8 mouse cellular contexts compared by ENCODE assay signal in genomic region chr14:52315283-52315780, GRCm38 (mm10). TPM values are rescaled to one million over a fixed set of nuclear protein-coding genes. Genes with fewer than 3 reads are reported as not detected.
DNase-seq lines count a peak whose midpoint lies in the region; ATAC-seq and TF ChIP-seq lines count a peak whose summit lies in the region.

No protein-coding gene starts in this region.

- no peak for TF ChIP-seq EP300 in heart, postnatal 0 days (IDR thresholded peaks at IDR 0.05; ENCODE audit: low read depth)

- H3K9ac ChIP-seq in heart, postnatal 0 days (replicated peaks; ENCODE audit: low read depth, low read length), result peak overlapping the region; percentile 67

- no peaks in the 10 kb centered on the region for H3K36me3 ChIP-seq in kidney, adult 2 months (ENCODE audit: control insufficient read depth, insufficient read depth, low read length)
- peaks cover 25% of the 10 kb centered on the region for H3K36me3 ChIP-seq in heart, postnatal 0 days (replicated peaks; ENCODE audit: control insufficient read depth, insufficient read depth, low read length)
- peaks cover 80% of the 10 kb centered on the region for H3K36me3 ChIP-seq in midbrain, embryonic 10.5 days

- no peaks in the 10 kb centered on the region for H3K27me3 ChIP-seq in kidney, adult 2 months (replicated peaks; ENCODE audit: control insufficient read depth, insufficient read depth, low read length)
- H3K27me3 ChIP-seq in heart, postnatal 0 days (ENCODE audit: control insufficient read depth, insufficient read depth, low read length), result no peaks in the 10 kb centered on the region
- no peaks in the 10 kb centered on the region for H3K27me3 ChIP-seq in midbrain, embryonic 10.5 days (ENCODE audit: low read depth, poor library complexity, severe bottlenecking)

- peak overlapping the region; percentile 85 for H3K4me3 ChIP-seq in kidney, adult 2 months (ENCODE audit: insufficient read depth, low read depth, low read length)
- peak overlapping the region; percentile 81 for H3K4me3 ChIP-seq in heart, postnatal 0 days (ENCODE audit: low read depth, low read length)
- peak overlapping the region; percentile 84 for H3K4me3 ChIP-seq in midbrain, embryonic 10.5 days

- no peak for DNase-seq in kidney, adult 2 months
- DNase-seq in kidney, postnatal 25 days, result no peak
- no peak for DNase-seq in heart, postnatal 0 days (ENCODE audit: low spot score)
- no peak for DNase-seq in midbrain, embryonic 10.5 days (ENCODE audit: low spot score)
- DNase-seq in frontal cortex, postnatal 10 days (ENCODE audit: low spot score in 2 of 2), result no peak
- no peak for DNase-seq in ovary, postnatal 36 days (ENCODE audit: low spot score)
- no peak for DNase-seq in right cerebral cortex, postnatal 36 days (ENCODE audit: low spot score in 2 of 2)

- ATAC-seq in activated CD4-positive, CD25-positive, alpha-beta regulatory T cell, adult 4 months, result peak; percentile 9
- ATAC-seq in heart, postnatal 0 days (ENCODE audit: insufficient read depth, low read depth), result no peak

- H3K9me3 ChIP-seq in heart, postnatal 0 days (replicated peaks; ENCODE audit: control insufficient read depth, low read length), result no peaks in the 10 kb centered on the region
- H3K9me3 ChIP-seq in midbrain, embryonic 10.5 days (replicated peaks), result peaks cover 6% of the 10 kb centered on the region; the same call in 1 of the 2 replicates

- no peak for TF ChIP-seq POLR2A in kidney, adult 2 months (IDR thresholded peaks at IDR 0.05; ENCODE audit: low read depth, low read length)

- H3K4me2 ChIP-seq in heart, postnatal 0 days (ENCODE audit: low read depth, low read length), result peak overlapping the region; percentile 92

- peaks cover 7% of the 10 kb centered on the region; the same call in 1 of the 2 replicates for H3K4me1 ChIP-seq in kidney, adult 2 months (ENCODE audit: control insufficient read depth, insufficient read depth, low read length)
- peaks cover 6% of the 10 kb centered on the region for H3K4me1 ChIP-seq in heart, postnatal 0 days (ENCODE audit: control insufficient read depth, insufficient read depth)
- peaks cover 63% of the 10 kb centered on the region for H3K4me1 ChIP-seq in midbrain, embryonic 10.5 days

- peak overlapping the region; percentile 47 for H3K27ac ChIP-seq in kidney, adult 2 months (ENCODE audit: insufficient read depth, low read depth, low read length)
- H3K27ac ChIP-seq in heart, postnatal 0 days (ENCODE audit: low read depth), result peak overlapping the region; percentile 73
- H3K27ac ChIP-seq in midbrain, embryonic 10.5 days (replicated peaks), result peak overlapping the region; percentile 99

- 10% methylated on average over 17 of the region's 17 CpGs for WGBS in kidney, adult 2 months
- 7% methylated on average over 17 of the region's 17 CpGs for WGBS in heart, postnatal 0 days
- WGBS in midbrain, embryonic 10.5 days, result 6% methylated on average over 17 of the region's 17 CpGs

- no peak for TF ChIP-seq CTCF in kidney, adult 2 months (conservative IDR thresholded peaks at IDR 0.05; ENCODE audit: insufficient read depth, insufficient read length, low read depth, low read length)
- TF ChIP-seq CTCF in heart, postnatal 0 days (IDR thresholded peaks at IDR 0.05; ENCODE audit: low read depth), result no peak

RNA-seq across cellular contexts. Expression of gene Mettl3, which starts 10.4 kb away (rescaled TPM):
- polyA plus RNA-seq in kidney, adult 2 months (2012; rRNA removed), result 16.0 and 23.5 TPM in 2 replicates
- polyA plus RNA-seq in activated CD4-positive, CD25-positive, alpha-beta regulatory T cell, adult 4 months (2017; shearing (Covaris generic)), result 10 to 100 TPM; 32.3 to 33.8 TPM
- total RNA-seq in heart, postnatal 0 days (2014; rRNA removed; ENCODE audit: low replicate concordance), result 11.4 and 16.0 TPM in 2 replicates
- polyA plus RNA-seq in heart, postnatal 0 days (2015; fragmentation: Nextera tagmentation; extraction: Ambion mirVana), result 14.1 and 14.8 TPM in 2 replicates
- polyA plus RNA-seq in midbrain, embryonic 10.5 days (2016; fragmentation: Nextera tagmentation; extraction: Ambion mirVana), result 60.5 and 63.8 TPM in 2 replicates

RNA-seq across cellular contexts. Expression of gene Sall2, which starts 13.2 kb away (rescaled TPM):
- 16.9 and 18.3 TPM in 2 replicates for polyA plus RNA-seq in kidney, adult 2 months (2012; rRNA removed)
- 1 to 10 TPM; 2.9 to 4.1 TPM for polyA plus RNA-seq in activated CD4-positive, CD25-positive, alpha-beta regulatory T cell, adult 4 months (2017; shearing (Covaris generic))
- 4.6 TPM in 2 replicates for total RNA-seq in heart, postnatal 0 days (2014; rRNA removed; ENCODE audit: low replicate concordance)
- polyA plus RNA-seq in heart, postnatal 0 days (2015; fragmentation: Nextera tagmentation; extraction: Ambion mirVana), result 2.3 TPM in 2 replicates
- 82.4 and 90.2 TPM in 2 replicates for polyA plus RNA-seq in midbrain, embryonic 10.5 days (2016; fragmentation: Nextera tagmentation; extraction: Ambion mirVana)

RNA-seq across cellular contexts. Expression of gene Rab2b, which starts 36.0 kb away (rescaled TPM):
- polyA plus RNA-seq in kidney, adult 2 months (2012; rRNA removed), result 7.5 and 8.4 TPM in 2 replicates
- polyA plus RNA-seq in activated CD4-positive, CD25-positive, alpha-beta regulatory T cell, adult 4 months (2017; shearing (Covaris generic)), result 10 to 100 TPM; 14.5 to 17.3 TPM
- 6.6 and 11.9 TPM in 2 replicates for total RNA-seq in heart, postnatal 0 days (2014; rRNA removed; ENCODE audit: low replicate concordance)
- 9.0 and 10.3 TPM in 2 replicates for polyA plus RNA-seq in heart, postnatal 0 days (2015; fragmentation: Nextera tagmentation; extraction: Ambion mirVana)
- 27.5 and 39.0 TPM in 2 replicates for polyA plus RNA-seq in midbrain, embryonic 10.5 days (2016; fragmentation: Nextera tagmentation; extraction: Ambion mirVana)

RNA-seq across cellular contexts. Expression of gene Tox4, which starts 36.4 kb away (rescaled TPM):
- 26.6 and 32.0 TPM in 2 replicates for polyA plus RNA-seq in kidney, adult 2 months (2012; rRNA removed)
- 10 to 100 TPM; 66.0 to 76.9 TPM for polyA plus RNA-seq in activated CD4-positive, CD25-positive, alpha-beta regulatory T cell, adult 4 months (2017; shearing (Covaris generic))
- total RNA-seq in heart, postnatal 0 days (2014; rRNA removed; ENCODE audit: low replicate concordance), result 30.1 and 63.3 TPM in 2 replicates
- 21.8 and 22.0 TPM in 2 replicates for polyA plus RNA-seq in heart, postnatal 0 days (2015; fragmentation: Nextera tagmentation; extraction: Ambion mirVana)
- polyA plus RNA-seq in midbrain, embryonic 10.5 days (2016; fragmentation: Nextera tagmentation; extraction: Ambion mirVana), result 50.1 and 56.1 TPM in 2 replicates

RNA-seq across cellular contexts. Expression of gene Olfr1513, which starts 40.9 kb away (rescaled TPM):
- not detected in 2 replicates for polyA plus RNA-seq in kidney, adult 2 months (2012; rRNA removed)
- under 1 TPM in 1 of 2 experiments, not detected in 1; 0.12 TPM for polyA plus RNA-seq in activated CD4-positive, CD25-positive, alpha-beta regulatory T cell, adult 4 months (2017; shearing (Covaris generic))
- not detected in 2 replicates for total RNA-seq in heart, postnatal 0 days (2014; rRNA removed; ENCODE audit: low replicate concordance)
- not detected in 2 replicates for polyA plus RNA-seq in heart, postnatal 0 days (2015; fragmentation: Nextera tagmentation; extraction: Ambion mirVana)
- polyA plus RNA-seq in midbrain, embryonic 10.5 days (2016; fragmentation: Nextera tagmentation; extraction: Ambion mirVana), result not detected in 2 replicates

Comparison
In these comparisons a context has a peak if more than half of its experiments do, and no peak if none do; other contexts are left out.
1. H3K27ac ChIP-seq: peak in every context shown above with its lines; median percentile 99 in midbrain, embryonic 10.5 days; 73 in heart, postnatal 0 days; 47 in kidney, adult 2 months.